Mouse (Mus musculus): ENCODE measurements around the gene Ckap2.
"Not testable (repeated sequence)": the region's sequence is repeated elsewhere in the genome, so short reads cannot be mapped to it uniquely, and the experiment has no call there.

The Ckap2 gene

GRCm38 (mm10) chr8:22149643-22150344, 35.8 kb downstream of the Ckap2 start:
- in situ Hi-C loops (cut with MboI, MseI), result no loop called here

GRCm38 (mm10) chr8:22148367-22148740, 37.3 kb downstream of the Ckap2 start:
- in situ Hi-C loops (cut with MboI, MseI), result no loop called here

GRCm38 (mm10) chr8:22147706-22148366, 37.8 kb downstream of the Ckap2 start:
- in situ Hi-C loops (cut with MboI, MseI), result no loop called here

GRCm38 (mm10) chr8:22145831-22146230, 39.8 kb downstream of the Ckap2 start:
- in situ Hi-C loops (cut with MboI, MseI), result no loop called here

GRCm38 (mm10) chr8:22143764-22144491, 41.7 kb downstream of the Ckap2 start:
- in situ Hi-C loops (cut with MboI, MseI), result no loop called here

- in situ Hi-C loops (cut with MboI, MseI), result no loop called here
These were observed 43.0 kb downstream of the Ckap2 start for GRCm38 (mm10) chr8:22142592-22142991.

- in situ Hi-C loops (cut with MboI, MseI), result no loop called here
These were observed 43.7 kb downstream of the Ckap2 start for GRCm38 (mm10) chr8:22141836-22142385.

- in situ Hi-C loops (cut with MboI, MseI), result not testable (repeated sequence)
These were observed 49.2 kb downstream of the Ckap2 start for GRCm38 (mm10) chr8:22136462-22136861.

- in situ Hi-C loops (cut with MboI, MseI), result no loop called here
These were observed 50.9 kb downstream of the Ckap2 start for GRCm38 (mm10) chr8:22134750-22135135.

- in situ Hi-C loops (cut with MboI, MseI), result no loop called here
These were observed 51.4 kb downstream of the Ckap2 start for GRCm38 (mm10) chr8:22134078-22134749.

GRCm38 (mm10) chr8:22132062-22132461, 53.6 kb downstream of the Ckap2 start:
- in situ Hi-C loops (cut with MboI, MseI), result no loop called here

- in situ Hi-C loops (cut with MboI, MseI), result no loop called here
These were observed 61.1 kb downstream of the Ckap2 start, which contains the start of gene Nek5 for GRCm38 (mm10) chr8:22124220-22125152. Nek5 (minus strand) TSS chr8:22125053.

Data from T-helper 1 cell (primary cell).